Mouse (Mus musculus): ENCODE measurements around the gene Suclg2. TPM values are rescaled to one million over a fixed set of nuclear protein-coding genes. Genes with fewer than 3 reads are reported as not detected.

The Suclg2 gene
- total RNA-seq, 2 experiments from 2014 or later = 121 to 162 TPM

GRCm38 (mm10) chr6:95484183-95484818 is 234.3 kb downstream of the Suclg2 start:
- peak in 1 of 2 experiments; percentile 5 for DNase-seq (ENCODE audit: low spot score in 2 of 2)

GRCm38 (mm10) chr6:95483686-95484085 is 234.9 kb downstream of the Suclg2 start:
- no peak for DNase-seq (ENCODE audit: low spot score in 2 of 2)

- no peak for DNase-seq (ENCODE audit: low spot score in 2 of 2)
Observed at GRCm38 (mm10) chr6:95483127-95483526, 235.5 kb downstream of the Suclg2 start.

GRCm38 (mm10) chr6:95479801-95480200 is 238.8 kb downstream of the Suclg2 start:
- no peak for DNase-seq (ENCODE audit: low spot score in 2 of 2)

- no peak for DNase-seq (ENCODE audit: low spot score in 2 of 2)
Observed at GRCm38 (mm10) chr6:95469521-95469920, 249.1 kb downstream of the Suclg2 start.

- no peak for DNase-seq (ENCODE audit: low spot score in 2 of 2)
Observed at GRCm38 (mm10) chr6:95465322-95465721, 253.3 kb downstream of the Suclg2 start.

- no peak for DNase-seq (ENCODE audit: low spot score in 2 of 2)
Observed at GRCm38 (mm10) chr6:95459372-95459771, 259.2 kb downstream of the Suclg2 start.

GRCm38 (mm10) chr6:95446151-95446550 is 272.4 kb downstream of the Suclg2 start:
- no peak for DNase-seq (ENCODE audit: low spot score in 2 of 2)

GRCm38 (mm10) chr6:95445036-95445435 is 273.6 kb downstream of the Suclg2 start:
- peak; percentile 72 to 75 for DNase-seq (ENCODE audit: low spot score in 2 of 2)
